Mouse (Mus musculus): Measurements from ENCODE around the gene Timp2.

The Timp2 gene

GRCm38 (mm10) chr11:118349494-118349893 is 6.0 kb downstream of the Timp2 start:
- CTCF ChIA-PET = interaction anchor here in 2 of 4 experiments (0.6 to 1.3 kb wide), 4 partner anchors 31 to 1103 kb away, joined by 3 to 5 read pairs (median 4); no protein-coding TSS in a partner anchor
- POLR2A ChIA-PET = interaction anchor here in 3 of 4 experiments (0.5 to 2.2 kb wide), 8 partner anchors 14 to 795 kb away, joined by 3 to 7 read pairs (median 4); partner anchors contain the start of gene Usp36 (in 2 of the 3)

- CTCF ChIA-PET = interaction anchor here in 2 of 4 experiments (0.6 to 1.3 kb wide), 4 partner anchors 30 to 1102 kb away, joined by 3 to 5 read pairs (median 4); no protein-coding TSS in a partner anchor
- POLR2A ChIA-PET = interaction anchor here in 3 of 4 experiments (0.5 to 1.3 kb wide), 5 partner anchors 14 to 794 kb away, joined by 3 to 7 read pairs (median 4); partner anchors contain the start of gene Usp36 (in 1 of the 3)
Observed at GRCm38 (mm10) chr11:118348877-118349276, 6.7 kb downstream of the Timp2 start.

- ChIA-PET CTCF (no interaction called here), POLR2A (no interaction called here)
Observed at GRCm38 (mm10) chr11:118348419-118348818, 7.1 kb downstream of the Timp2 start.

- ChIA-PET POLR2A (no interaction called here), CTCF (no interaction called here)
Observed at GRCm38 (mm10) chr11:118347911-118348310, 7.6 kb downstream of the Timp2 start.

- ChIA-PET POLR2A (no interaction called here), CTCF (no interaction called here)
Observed at GRCm38 (mm10) chr11:118347391-118347790, 8.1 kb downstream of the Timp2 start.

- ChIA-PET POLR2A (interaction anchor here in 1 of 4 experiments (0.6 kb wide), 1 partner anchor 1958 kb away, joined by 3 read pairs; no protein-coding TSS in a partner anchor), CTCF (no interaction called here)
Observed at GRCm38 (mm10) chr11:118346395-118347096, 9.0 kb downstream of the Timp2 start.

- ChIA-PET POLR2A (no interaction called here), CTCF (interaction anchor here in 1 of 4 experiments (0.7 kb wide), 1 partner anchor 78 kb away, joined by 3 read pairs; no protein-coding TSS in a partner anchor)
Observed at GRCm38 (mm10) chr11:118345693-118346092, 9.8 kb downstream of the Timp2 start.

- ChIA-PET CTCF (interaction anchor here in 2 of 4 experiments (1.6 to 2.2 kb wide), 2 partner anchors 25 kb away, joined by 5 read pairs; no protein-coding TSS in a partner anchor), POLR2A (interaction anchor here in 1 of 4 experiments (0.6 kb wide), 1 partner anchor 66 kb away, joined by 3 read pairs; no protein-coding TSS in a partner anchor)
Observed at GRCm38 (mm10) chr11:118343629-118344028, 11.9 kb downstream of the Timp2 start.

GRCm38 (mm10) chr11:118342400-118342981 is 13.0 kb downstream of the Timp2 start, which contains the start of gene Cep295nl:
Cep295nl (minus strand) TSS chr11:118342500.
- ChIA-PET CTCF (interaction anchor here in 3 of 4 experiments (0.5 to 2.2 kb wide), 6 partner anchors 12 to 413 kb away, joined by 3 to 5 read pairs (median 4); no protein-coding TSS in a partner anchor), POLR2A (interaction anchor here in 3 of 4 experiments (0.7 to 1.0 kb wide), 3 partner anchors 11 to 53 kb away, joined by 3 to 6 read pairs (median 5); partner anchors contain the start of gene Usp36 (in 1 of the 3))

GRCm38 (mm10) chr11:118337491-118338168 is 17.9 kb downstream of the Timp2 start:
- ChIA-PET CTCF (interaction anchor here in 3 of 4 experiments (0.7 to 1.0 kb wide), 4 partner anchors 19 to 388 kb away, joined by 3 to 8 read pairs (median 5); no protein-coding TSS in a partner anchor), POLR2A (interaction anchor here in 3 of 4 experiments (0.6 to 0.7 kb wide), 7 partner anchors 13 to 966 kb away, joined by 3 to 7 read pairs (median 4); partner anchors contain the start of gene Cant1 (in 1 of the 3))

GRCm38 (mm10) chr11:118333431-118333830 is 22.1 kb downstream of the Timp2 start:
- ChIA-PET CTCF (interaction anchor here in 1 of 4 experiments (1.1 kb wide), 1 partner anchor 45 kb away, joined by 3 read pairs; no protein-coding TSS in a partner anchor), POLR2A (interaction anchor here in 2 of 4 experiments (0.9 to 1.3 kb wide), 2 partner anchors 27 to 43 kb away, joined by 3 read pairs; partner anchors contain the start of gene Usp36 (in 1 of the 2))

GRCm38 (mm10) chr11:118332376-118332775 is 23.2 kb downstream of the Timp2 start:
- POLR2A ChIA-PET = interaction anchor here in 2 of 4 experiments (0.8 to 1.3 kb wide), 3 partner anchors 42 to 48 kb away, joined by 3 read pairs; partner anchors contain the start of gene Usp36 (in 1 of the 2)
- CTCF ChIA-PET = no interaction called here

- CTCF ChIA-PET = interaction anchor here in 3 of 4 experiments (0.6 to 1.1 kb wide), 4 partner anchors 8 to 1891 kb away, joined by 3 read pairs; no protein-coding TSS in a partner anchor
- POLR2A ChIA-PET = interaction anchor here in 1 of 4 experiments (0.6 to 0.9 kb wide), 2 partner anchors 11 to 211 kb away, joined by 3 to 7 read pairs; no protein-coding TSS in a partner anchor
Observed at GRCm38 (mm10) chr11:118330777-118331176, 24.8 kb downstream of the Timp2 start.

GRCm38 (mm10) chr11:118330361-118330760 is 25.2 kb downstream of the Timp2 start:
- ChIA-PET CTCF (interaction anchor here in 3 of 4 experiments (0.6 to 1.1 kb wide), 4 partner anchors 8 to 1891 kb away, joined by 3 read pairs; no protein-coding TSS in a partner anchor), POLR2A (interaction anchor here in 1 of 4 experiments (0.9 kb wide), 1 partner anchor 11 kb away, joined by 3 read pairs; no protein-coding TSS in a partner anchor)

- ChIA-PET POLR2A (no interaction called here), CTCF (interaction anchor here in 2 of 4 experiments (0.9 to 1.2 kb wide), 2 partner anchors 10 to 115 kb away, joined by 4 to 6 read pairs; no protein-coding TSS in a partner anchor)
Observed at GRCm38 (mm10) chr11:118328947-118329346, 26.6 kb downstream of the Timp2 start.

GRCm38 (mm10) chr11:118328511-118328910 is 27.0 kb downstream of the Timp2 start:
- ChIA-PET POLR2A (no interaction called here), CTCF (interaction anchor here in 2 of 4 experiments (0.9 to 1.2 kb wide), 2 partner anchors 10 to 115 kb away, joined by 4 to 6 read pairs; no protein-coding TSS in a partner anchor)

GRCm38 (mm10) chr11:118326991-118327971 is 28.3 kb downstream of the Timp2 start:
- CTCF ChIA-PET = interaction anchor here in 3 of 4 experiments (0.6 to 1.2 kb wide), 4 partner anchors 8 to 878 kb away, joined by 3 to 5 read pairs (median 4); no protein-coding TSS in a partner anchor
- POLR2A ChIA-PET = interaction anchor here in 1 of 4 experiments (0.6 kb wide), 1 partner anchor 46 kb away, joined by 3 read pairs; no protein-coding TSS in a partner anchor
